Mouse (Mus musculus): ENCODE measurements around the gene Alg2. TPM values are rescaled to one million over a fixed set of nuclear protein-coding genes. Genes with fewer than 3 reads are reported as not detected.

Alg2 gene
- polyA plus RNA-seq, 1 experiment from 2014 or later, result 161 TPM

GRCm38 (mm10) chr4:47424376-47424775 is 49.8 kb downstream of the Alg2 start:
- DNase-seq (ENCODE audit: low spot score) (peak; percentile 44), ATAC-seq (ENCODE audit: low FRiP score) (peak; percentile 77)
- no peak overlapping the region for H3K4me2 ChIP-seq (replicated peaks; ENCODE audit: low read depth, low read length)

DNA sequence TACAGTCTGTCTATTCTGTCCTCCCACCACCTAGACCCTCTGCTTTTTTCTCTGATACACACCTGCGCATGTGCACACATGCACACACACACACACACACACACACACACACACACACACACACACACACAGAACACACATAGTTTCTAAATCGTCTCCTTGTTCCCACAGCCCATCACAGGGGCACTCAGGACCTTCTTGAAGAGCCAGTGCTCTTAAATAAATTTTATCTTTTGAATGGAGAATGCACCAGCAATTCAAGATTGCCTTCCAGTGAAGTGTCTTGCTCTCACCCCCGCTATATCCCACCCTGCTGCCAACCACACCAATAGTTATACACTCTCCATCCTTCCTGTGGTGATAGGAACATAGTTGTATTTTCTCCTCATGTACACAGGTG is 51.2 kb downstream of the Alg2 start:
- Histone ChIP-seq H3K9me3 (ENCODE audit: control insufficient read depth, low read length) (no peaks in the 10 kb centered on the region), H3K27me3 (ENCODE audit: control insufficient read depth, insufficient read depth, low read length) (no peaks in the 10 kb centered on the region), H3K4me2 (replicated peaks; ENCODE audit: low read depth, low read length) (no peak overlapping the region), H3K36me3 (ENCODE audit: control insufficient read depth, insufficient read depth, low read length) (no peaks in the 10 kb centered on the region), H3K9ac (ENCODE audit: low read depth, low read length) (no peak overlapping the region), H3K27ac (ENCODE audit: low read depth, low read length) (no peak overlapping the region), H3K4me3 (ENCODE audit: low read depth, low read length) (no peak overlapping the region), H3K4me1 (replicated peaks; ENCODE audit: control insufficient read depth, insufficient read depth, low read length) (no peaks in the 10 kb centered on the region)
- no peak for DNase-seq (ENCODE audit: low spot score)
- ATAC-seq (ENCODE audit: low FRiP score), result no peak
- 93% methylated on average over 3 of the region's 3 CpGs for WGBS

More at GRCm38 (mm10) chr4:47424376-47424775, 49.8 kb downstream of the Alg2 start:
- no peaks in the 10 kb centered on the region for H3K36me3 ChIP-seq (ENCODE audit: control insufficient read depth, insufficient read depth, low read length)
- WGBS, result 4% methylated on average over 2 of the region's 2 CpGs
- no peaks in the 10 kb centered on the region for H3K4me1 ChIP-seq (replicated peaks; ENCODE audit: control insufficient read depth, insufficient read depth, low read length)
- no peaks in the 10 kb centered on the region for H3K27me3 ChIP-seq (ENCODE audit: control insufficient read depth, insufficient read depth, low read length)
- no peak overlapping the region for H3K9ac ChIP-seq (ENCODE audit: low read depth, low read length)
- no peak overlapping the region for H3K4me3 ChIP-seq (ENCODE audit: low read depth, low read length)
- H3K27ac ChIP-seq (ENCODE audit: low read depth, low read length), result no peak overlapping the region
- H3K9me3 ChIP-seq (ENCODE audit: control insufficient read depth, low read length), result no peaks in the 10 kb centered on the region

- H3K27me3 ChIP-seq (ENCODE audit: control insufficient read depth, insufficient read depth, low read length), result no peaks in the 10 kb centered on the region
- no peaks in the 10 kb centered on the region for H3K36me3 ChIP-seq (ENCODE audit: control insufficient read depth, insufficient read depth, low read length)
- no peak overlapping the region for H3K9ac ChIP-seq (ENCODE audit: low read depth, low read length)
- WGBS, result 10% methylated on average over 3 of the region's 3 CpGs
- H3K4me1 ChIP-seq (replicated peaks; ENCODE audit: control insufficient read depth, insufficient read depth, low read length), result no peaks in the 10 kb centered on the region
- no peak overlapping the region for H3K4me2 ChIP-seq (replicated peaks; ENCODE audit: low read depth, low read length)
- H3K9me3 ChIP-seq (ENCODE audit: control insufficient read depth, low read length), result no peaks in the 10 kb centered on the region
- no peak overlapping the region for H3K27ac ChIP-seq (ENCODE audit: low read depth, low read length)
- no peak for DNase-seq (ENCODE audit: low spot score)
- ATAC-seq (ENCODE audit: low FRiP score), result no peak
- no peak overlapping the region for H3K4me3 ChIP-seq (ENCODE audit: low read depth, low read length)
Observed at GRCm38 (mm10) chr4:47422194-47422593, 51.9 kb downstream of the Alg2 start.

GRCm38 (mm10) chr4:47420191-47420590 is 53.9 kb downstream of the Alg2 start:
- WGBS, result 27% methylated on average over 7 of the region's 7 CpGs
- Histone ChIP-seq H3K4me3 (ENCODE audit: low read depth, low read length) (no peak overlapping the region), H3K27me3 (ENCODE audit: control insufficient read depth, insufficient read depth, low read length) (no peaks in the 10 kb centered on the region), H3K4me2 (replicated peaks; ENCODE audit: low read depth, low read length) (no peak overlapping the region), H3K9me3 (ENCODE audit: control insufficient read depth, low read length) (no peaks in the 10 kb centered on the region), H3K4me1 (replicated peaks; ENCODE audit: control insufficient read depth, insufficient read depth, low read length) (no peaks in the 10 kb centered on the region), H3K9ac (ENCODE audit: low read depth, low read length) (no peak overlapping the region), H3K36me3 (ENCODE audit: control insufficient read depth, insufficient read depth, low read length) (no peaks in the 10 kb centered on the region), H3K27ac (ENCODE audit: low read depth, low read length) (no peak overlapping the region)
- DNase-seq (ENCODE audit: low spot score) (no peak), ATAC-seq (ENCODE audit: low FRiP score) (no peak)

GRCm38 (mm10) chr4:47419268-47419973 is 54.7 kb downstream of the Alg2 start:
- Histone ChIP-seq H3K9me3 (ENCODE audit: control insufficient read depth, low read length) (no peaks in the 10 kb centered on the region), H3K9ac (ENCODE audit: low read depth, low read length) (no peak overlapping the region), H3K27ac (ENCODE audit: low read depth, low read length) (no peak overlapping the region), H3K27me3 (ENCODE audit: control insufficient read depth, insufficient read depth, low read length) (no peaks in the 10 kb centered on the region), H3K4me2 (replicated peaks; ENCODE audit: low read depth, low read length) (no peak overlapping the region), H3K4me3 (ENCODE audit: low read depth, low read length) (no peak overlapping the region), H3K4me1 (replicated peaks; ENCODE audit: control insufficient read depth, insufficient read depth, low read length) (no peaks in the 10 kb centered on the region), H3K36me3 (ENCODE audit: control insufficient read depth, insufficient read depth, low read length) (no peaks in the 10 kb centered on the region)
- 21% methylated on average over 9 of the region's 9 CpGs for WGBS
- DNase-seq (ENCODE audit: low spot score) (peak; percentile 79), ATAC-seq (ENCODE audit: low FRiP score) (peak; percentile 28; the same call in 1 of the 2 replicates)

DNA sequence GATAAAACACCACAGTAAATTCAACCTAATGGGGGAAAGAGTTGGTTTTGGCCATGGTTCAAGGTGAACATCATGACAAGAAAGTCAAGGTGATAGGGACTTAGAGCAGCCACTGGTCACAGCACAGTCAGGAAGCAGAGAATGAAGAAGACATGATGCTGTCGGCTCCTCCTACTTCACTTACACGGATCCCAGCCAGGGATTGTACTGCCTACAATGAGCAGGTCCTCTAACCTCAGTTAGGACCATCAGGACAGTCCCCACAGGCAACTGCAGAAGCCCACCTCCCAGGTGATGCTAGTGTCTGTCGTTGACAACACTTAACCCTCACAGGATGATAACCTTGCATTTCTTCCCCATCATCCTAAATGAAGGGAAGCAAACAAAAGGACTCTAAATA is 56.3 kb downstream of the Alg2 start:
- Histone ChIP-seq H3K9me3 (ENCODE audit: control insufficient read depth, low read length) (no peaks in the 10 kb centered on the region), H3K36me3 (ENCODE audit: control insufficient read depth, insufficient read depth, low read length) (no peaks in the 10 kb centered on the region), H3K4me1 (replicated peaks; ENCODE audit: control insufficient read depth, insufficient read depth, low read length) (no peaks in the 10 kb centered on the region), H3K27ac (ENCODE audit: low read depth, low read length) (no peak overlapping the region), H3K4me2 (replicated peaks; ENCODE audit: low read depth, low read length) (no peak overlapping the region), H3K4me3 (ENCODE audit: low read depth, low read length) (no peak overlapping the region), H3K27me3 (ENCODE audit: control insufficient read depth, insufficient read depth, low read length) (no peaks in the 10 kb centered on the region), H3K9ac (ENCODE audit: low read depth, low read length) (no peak overlapping the region)
- WGBS, result 73% methylated on average over 3 of the region's 3 CpGs
- ATAC-seq (ENCODE audit: low FRiP score) (no peak), DNase-seq (ENCODE audit: low spot score) (no peak)

Other genes with a start within 250 kb of the Alg2 start
- gene Tgfbr1, start 121.1 kb downstream of the Alg2 start, polyA plus RNA-seq (2014; fragmentation: Nextera tagmentation; extraction: Ambion mirVana), result 90.1 and 112 TPM in 2 replicates
- 359 and 365 TPM in 2 replicates for gene Sec61b, start 325 bp upstream of the Alg2 start, polyA plus RNA-seq (2014; fragmentation: Nextera tagmentation; extraction: Ambion mirVana)